Mouse (Mus musculus) CH12F3 (cell line): ENCODE data around the gene 4930512M02Rik.
"Not testable (repeated sequence)": the region's sequence is repeated elsewhere in the genome, so short reads cannot be mapped to it uniquely, and the experiment has no call there.

Experiments used
- in situ Hi-C: fragments of 300-500 bp; cut with MboI; formaldehyde crosslinking; loops from 2 replicates; pipeline ENCODE4 v1.14.3; 2020; ENCODE audit warnings: low sequenced_read_pairs

Gene 4930512M02Rik

DNA sequence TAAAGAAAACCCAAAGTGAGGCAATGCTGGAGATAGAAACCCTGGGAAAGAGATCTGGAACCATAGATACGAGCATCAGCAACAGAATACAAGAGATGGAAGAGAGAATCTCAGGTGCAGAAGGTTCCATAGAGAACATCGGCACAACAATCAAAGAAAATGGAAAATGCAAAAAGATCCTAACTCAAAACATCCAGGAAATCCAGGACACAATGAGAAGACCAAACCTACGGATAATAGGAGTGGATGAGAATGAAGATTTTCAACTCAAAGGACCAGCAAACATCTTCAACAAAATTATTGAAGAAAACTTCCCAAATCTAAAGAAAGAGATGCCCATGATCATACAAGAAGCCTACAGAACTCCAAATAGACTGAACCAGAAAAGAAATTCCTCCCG, at the start of gene 4930512M02Rik:
TSS of gene 4930512M02Rik (minus strand) at position 101 of the 400 bp plus-strand sequence.
- in situ Hi-C loops: not testable (repeated sequence)

DNA sequence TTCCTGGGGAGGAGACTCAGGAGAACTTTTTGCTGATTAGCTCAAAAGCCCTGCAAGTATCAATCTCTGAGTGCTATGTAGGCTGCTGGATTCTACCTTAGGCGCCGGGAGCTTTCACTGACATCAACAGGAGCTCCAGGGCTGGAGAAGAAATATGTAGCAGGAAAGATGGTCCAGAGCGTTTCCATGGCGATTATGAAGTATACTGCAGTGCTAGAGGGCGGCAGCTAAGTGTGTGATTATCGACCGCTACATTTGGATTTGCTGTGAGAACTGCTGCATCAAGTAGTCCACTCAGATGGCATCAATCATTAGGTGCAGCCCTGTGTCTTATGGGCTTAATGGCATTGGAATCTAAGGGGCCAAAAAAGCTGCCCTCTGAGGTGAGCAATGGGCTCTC, 49.5 kb upstream of the 4930512M02Rik start:
- in situ Hi-C loops: no loop called here

DNA sequence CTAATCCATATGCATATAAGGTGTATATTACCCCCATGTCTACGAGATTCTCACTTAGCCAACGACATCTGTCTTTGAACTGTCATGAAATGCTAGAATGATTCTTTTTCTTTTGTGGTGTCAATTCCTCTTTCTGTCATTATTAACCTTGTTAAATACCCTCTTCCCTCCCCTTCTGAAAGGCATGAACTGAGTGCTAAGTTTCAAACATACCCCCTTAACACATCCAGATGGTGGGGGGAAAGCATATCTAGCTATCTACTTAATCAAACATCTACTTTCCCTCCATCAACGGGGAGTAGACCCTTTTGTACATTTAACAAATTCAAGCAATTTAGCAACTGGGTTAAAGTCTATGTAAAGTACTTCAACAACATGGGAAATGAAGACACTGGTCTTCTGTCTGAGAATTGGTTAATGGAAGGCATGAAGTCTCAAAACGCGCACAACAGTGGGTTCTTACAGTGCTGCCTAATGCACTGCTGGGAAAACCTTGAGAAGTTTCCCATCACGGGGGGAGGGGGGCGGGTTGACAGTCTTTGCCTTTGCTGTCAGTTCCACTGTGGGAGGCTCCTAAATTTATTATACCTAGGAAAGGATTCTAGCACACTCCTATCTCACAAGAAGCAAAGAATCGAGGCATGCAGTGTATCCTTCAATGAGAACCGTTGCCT, 48.6 kb upstream of the 4930512M02Rik start:
- in situ Hi-C loops: no loop called here

DNA sequence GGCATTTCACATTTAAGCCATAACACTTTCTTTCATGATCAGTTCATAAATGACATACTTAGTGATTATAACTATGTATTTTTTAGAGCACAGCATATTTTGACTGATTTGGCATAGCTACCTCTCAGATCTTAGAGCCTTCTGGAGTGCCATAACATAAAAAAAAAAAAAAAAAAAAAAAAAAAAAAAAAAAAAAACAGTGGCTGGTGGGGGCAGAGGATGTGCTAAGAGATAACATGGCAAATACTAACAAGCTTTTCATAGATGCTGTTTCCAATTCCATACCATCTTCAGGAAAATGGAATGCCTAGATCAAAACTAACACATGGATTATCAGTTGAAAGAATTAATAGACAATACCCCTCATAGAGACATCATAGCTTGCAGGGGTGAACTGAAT, 47.4 kb upstream of the 4930512M02Rik start:
- in situ Hi-C loops: no loop called here

DNA sequence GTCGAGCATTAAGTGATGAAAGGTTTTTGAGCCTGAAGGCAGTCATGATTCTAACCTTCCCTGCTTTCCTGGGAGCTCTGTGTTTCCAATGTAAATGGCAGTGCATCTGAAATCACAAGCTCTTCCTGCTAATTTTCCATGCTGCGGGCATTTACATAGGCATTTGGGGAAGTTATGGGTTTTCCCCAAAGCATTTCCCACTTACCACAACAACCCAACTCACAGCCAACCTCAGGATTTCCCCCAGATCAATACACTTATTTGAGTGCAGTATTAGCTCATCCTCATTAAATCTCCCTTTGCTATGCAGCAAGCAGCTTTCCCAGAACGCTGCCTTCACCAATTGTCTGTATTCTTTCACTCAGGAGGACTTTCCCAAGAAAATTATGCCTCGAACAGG, 45.3 kb upstream of the 4930512M02Rik start:
- in situ Hi-C loops: no loop called here

DNA sequence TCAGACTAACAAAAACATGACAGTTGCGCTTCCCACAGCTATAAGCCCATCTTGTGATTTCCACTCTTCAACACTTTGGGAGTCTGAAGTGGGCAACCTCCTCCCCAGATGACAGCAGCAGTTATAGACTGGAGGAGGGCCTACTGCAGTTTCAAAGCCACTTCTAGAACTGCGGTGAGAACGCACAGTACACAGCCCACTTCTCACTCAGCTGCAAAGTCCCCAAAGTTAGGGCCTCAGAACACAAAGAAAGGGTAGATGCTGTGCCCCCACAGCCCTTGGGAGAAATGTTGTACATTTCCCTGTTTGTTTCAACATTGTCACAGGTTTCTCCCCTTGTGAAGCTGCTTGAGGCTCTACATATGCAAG, 40.3 kb upstream of the 4930512M02Rik start:
- in situ Hi-C loops: no loop called here

DNA sequence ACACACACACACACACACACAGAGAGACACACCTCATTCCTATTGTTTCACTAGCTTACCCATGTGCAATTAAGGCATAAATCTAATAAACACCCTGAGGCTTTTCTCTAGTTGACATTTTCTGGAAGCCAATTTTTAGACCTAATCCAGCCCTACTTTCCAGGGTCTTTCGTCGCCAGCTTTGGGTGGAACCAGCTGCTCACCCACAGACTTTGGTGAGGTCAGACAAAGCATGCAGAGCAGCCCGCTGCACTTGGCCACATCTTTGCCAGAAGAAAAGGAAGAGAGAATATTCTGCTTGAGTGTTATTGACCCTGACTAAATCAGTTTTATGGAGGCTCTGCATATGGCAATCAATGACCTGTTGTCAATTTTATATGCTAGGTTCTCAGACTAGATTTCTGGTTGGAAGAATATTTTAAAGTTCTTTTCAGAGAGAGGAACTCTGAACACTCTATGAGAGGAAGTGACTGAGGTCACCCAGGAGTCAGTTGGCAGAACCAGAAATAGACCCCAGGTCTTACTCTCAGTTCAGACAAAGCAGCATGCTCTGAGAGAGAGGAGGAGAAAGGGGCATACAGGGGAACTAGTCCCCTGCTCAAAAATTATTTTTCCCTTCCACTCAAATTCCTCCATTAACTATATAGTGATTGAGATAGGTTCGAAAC, 39.8 kb upstream of the 4930512M02Rik start:
- in situ Hi-C loops: no loop called here

DNA sequence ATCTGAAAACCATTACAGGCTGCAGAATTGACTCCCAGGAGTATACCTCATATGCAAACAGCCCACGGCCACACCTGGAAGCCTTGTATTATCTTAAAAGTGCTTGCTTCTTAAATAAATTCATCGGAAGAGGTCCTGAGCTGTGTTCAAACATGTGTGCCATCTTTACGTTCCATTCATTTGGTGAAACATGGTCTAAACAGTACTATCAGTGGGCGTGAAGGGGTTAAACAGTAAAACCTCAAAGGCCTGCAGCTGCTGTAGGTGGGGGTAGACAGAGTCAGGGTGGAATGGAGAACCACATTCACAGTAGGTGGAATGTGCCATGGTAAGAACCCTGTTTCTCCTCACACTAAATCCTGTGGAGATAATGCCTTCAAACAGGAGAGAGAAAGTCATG, 33.0 kb upstream of the 4930512M02Rik start:
- in situ Hi-C loops: no loop called here

DNA sequence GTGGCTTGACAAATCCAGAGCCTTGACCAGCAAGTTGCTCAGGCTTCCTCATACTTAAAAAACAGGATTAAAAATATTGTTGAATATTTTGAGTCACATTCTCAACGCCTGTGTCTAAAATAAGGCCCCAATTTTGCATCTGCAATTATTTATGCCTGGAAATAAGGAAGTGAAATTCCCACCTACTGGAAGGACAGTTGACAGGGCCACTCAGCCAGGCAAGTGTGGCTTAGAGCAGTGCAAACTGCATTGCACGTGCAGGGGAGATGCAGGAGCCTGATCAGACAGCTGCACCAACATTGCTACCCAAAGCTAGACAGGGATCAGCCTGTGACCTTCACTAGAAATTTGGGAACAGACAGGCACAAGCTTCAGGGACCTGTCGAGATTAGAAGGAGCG, 31.2 kb upstream of the 4930512M02Rik start:
- in situ Hi-C loops: no loop called here

DNA sequence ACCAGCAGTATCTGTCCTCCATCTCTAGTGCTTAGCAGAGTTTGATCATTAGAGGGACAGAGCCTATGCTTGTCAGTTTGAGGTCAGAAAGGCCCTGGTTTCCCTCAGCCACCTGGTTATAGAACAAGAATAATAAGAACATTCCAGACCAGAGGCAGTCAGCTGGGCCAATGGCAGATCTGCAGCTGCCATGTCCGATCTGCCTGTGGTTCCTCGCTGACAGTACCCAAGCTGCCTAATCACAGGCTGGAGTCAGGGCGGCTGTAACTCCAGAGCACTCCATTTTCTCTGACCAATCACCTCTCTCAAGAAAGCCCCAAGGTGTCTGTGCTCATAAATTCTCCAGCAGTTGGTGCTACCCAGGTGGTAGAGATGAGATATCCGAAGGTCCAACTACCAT, 30.0 kb upstream of the 4930512M02Rik start:
- in situ Hi-C loops: no loop called here

DNA sequence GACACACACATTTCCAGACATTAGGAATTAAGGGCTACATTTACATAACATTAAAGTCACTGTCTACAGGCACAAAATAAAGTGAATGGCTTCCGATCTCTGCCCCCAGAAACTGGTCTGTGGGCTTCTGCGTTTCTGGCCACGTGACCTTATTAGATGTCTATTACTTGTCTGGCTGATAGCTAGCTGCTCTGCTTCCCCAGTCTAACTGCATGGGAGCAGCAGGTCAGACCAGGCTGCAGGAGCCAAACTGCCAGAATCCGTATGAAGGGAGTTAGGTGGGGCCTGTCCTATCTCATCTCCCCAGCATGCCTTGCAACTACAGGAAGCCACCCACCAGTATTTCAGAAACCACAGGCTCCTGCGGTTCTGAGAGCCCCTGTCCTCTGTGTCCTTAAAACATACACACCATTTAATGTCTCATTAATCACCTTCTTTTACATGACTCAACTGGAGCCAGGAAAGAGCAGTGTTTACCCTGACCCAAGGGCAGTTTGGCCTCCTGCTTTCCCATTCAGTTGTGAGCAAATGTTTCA, 29.4 kb upstream of the 4930512M02Rik start:
- in situ Hi-C loops: no loop called here

DNA sequence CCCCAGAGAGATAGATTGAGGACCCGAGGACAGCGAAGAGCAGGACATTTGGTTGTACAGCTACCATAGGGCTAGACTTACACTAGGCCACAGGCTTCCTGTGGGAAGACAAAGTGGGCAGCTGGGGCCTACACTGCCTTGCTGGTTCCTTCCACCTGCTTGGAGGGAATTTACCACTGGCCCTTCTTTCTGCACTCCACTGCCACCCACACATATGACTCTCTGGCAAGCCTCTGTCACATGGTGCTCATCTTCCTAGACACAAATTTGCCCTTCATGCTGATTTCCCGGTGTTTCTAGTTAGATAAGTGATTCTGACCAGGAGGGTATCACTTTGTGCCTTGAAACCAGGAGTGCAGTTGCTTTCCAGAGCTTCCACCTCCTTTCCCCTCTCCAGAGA, 28.8 kb upstream of the 4930512M02Rik start:
- in situ Hi-C loops: no loop called here

DNA sequence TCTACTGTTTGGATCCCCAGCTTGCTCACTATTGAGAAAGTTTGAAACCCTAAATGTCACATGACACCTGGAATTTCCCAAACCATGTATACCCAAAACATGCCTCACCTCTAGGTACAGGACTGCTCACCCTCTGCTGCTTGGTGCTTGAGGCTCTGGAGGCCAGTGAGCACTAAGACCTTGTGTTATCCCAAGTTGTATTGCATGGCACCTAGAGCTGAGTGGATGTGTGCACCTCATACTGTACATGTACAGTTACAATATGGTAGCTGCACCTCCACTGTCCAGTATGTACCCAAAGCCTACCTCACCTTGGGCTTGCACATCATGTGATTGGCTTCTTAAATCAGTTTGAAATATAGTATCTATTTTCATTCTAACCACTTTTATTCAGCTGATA, 16.7 kb upstream of the 4930512M02Rik start:
- in situ Hi-C loops: no loop called here

DNA sequence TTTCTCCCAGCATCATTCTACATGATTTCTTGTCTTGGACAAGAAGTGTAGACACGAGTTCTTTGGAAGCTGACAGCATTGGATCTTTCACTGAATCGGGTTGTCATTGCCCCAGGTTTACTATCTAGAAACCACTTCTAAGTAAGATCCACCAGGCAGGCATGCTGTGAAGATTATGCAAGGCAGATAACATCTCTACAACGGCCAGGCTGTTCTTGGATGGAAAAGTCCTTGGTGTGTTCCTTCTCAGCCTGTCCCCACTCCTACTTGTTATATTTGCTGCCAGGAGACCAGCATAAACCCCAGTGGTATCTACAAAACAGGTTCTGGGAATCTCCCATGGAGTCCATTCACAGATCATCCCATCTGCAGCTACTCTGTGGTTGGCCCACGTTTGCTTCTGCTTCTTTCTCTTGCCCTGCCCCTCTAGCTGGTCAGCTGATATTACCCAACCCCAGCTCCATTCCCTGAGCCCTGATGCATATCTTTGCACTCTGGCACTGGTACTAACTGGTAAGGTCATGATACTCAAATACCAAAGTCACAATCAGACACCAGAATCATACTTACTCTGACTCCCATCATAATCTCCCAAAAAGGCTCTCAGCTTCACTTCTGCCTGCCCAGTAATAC, 3.4 kb downstream of the 4930512M02Rik start:
- in situ Hi-C loops: no loop called here

DNA sequence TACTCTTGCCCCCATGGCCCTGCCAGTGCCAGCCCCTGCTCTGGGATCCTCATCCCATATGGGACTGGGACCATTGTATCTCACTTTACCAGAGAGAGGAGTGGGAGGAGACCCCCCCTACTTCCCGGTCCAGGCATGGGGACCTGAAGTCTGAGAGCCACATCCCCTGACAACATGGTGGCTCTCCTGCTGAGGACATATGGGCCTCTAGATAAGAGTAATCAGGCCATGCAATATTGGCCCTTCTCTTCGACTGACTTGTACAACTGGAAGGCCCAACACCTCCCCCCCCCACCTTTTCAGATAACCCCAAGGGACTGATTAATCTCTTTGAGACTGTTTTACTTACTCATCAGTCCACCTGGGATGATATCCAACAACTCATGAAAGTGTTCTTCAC, 18.4 kb downstream of the 4930512M02Rik start:
- in situ Hi-C loops: no loop called here

DNA sequence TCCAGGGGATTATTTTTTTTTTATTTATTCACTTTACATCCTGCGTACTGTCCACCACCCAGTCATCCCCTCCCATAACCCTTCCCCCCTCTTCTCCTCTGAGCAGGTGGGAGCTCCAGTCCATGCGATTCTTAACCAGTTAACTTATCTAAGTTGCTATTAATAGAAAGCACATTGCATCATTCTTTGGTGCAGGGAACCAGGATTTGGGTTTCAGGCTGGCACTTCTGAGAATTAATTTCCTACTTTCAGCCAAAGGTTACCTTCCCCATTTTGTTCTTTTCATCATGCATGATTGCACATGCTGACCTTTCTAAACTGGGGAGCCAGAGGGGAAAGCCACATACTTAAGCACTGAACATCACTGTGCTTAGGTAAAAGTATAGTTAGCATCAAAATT, 40.3 kb downstream of the 4930512M02Rik start:
- in situ Hi-C loops: no loop called here

DNA sequence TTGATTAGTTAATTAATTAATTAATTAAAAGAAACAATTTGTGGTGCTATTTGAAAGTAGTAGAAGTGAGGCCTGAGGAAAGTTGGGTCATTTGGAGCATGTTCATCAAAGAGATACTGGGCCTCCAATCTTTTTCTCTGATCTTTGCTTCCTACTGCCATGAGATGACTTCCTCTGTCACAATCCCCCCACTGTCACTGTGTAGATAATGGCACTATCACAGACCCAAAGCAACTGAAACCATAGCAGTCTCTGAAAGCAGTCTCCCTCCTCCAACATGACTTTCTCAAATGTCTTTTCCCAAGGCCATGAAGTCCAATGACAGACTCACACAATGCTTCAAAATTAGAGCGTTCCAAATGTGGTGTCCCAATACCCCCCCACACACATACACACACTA, 41.2 kb downstream of the 4930512M02Rik start:
- in situ Hi-C loops: no loop called here

DNA sequence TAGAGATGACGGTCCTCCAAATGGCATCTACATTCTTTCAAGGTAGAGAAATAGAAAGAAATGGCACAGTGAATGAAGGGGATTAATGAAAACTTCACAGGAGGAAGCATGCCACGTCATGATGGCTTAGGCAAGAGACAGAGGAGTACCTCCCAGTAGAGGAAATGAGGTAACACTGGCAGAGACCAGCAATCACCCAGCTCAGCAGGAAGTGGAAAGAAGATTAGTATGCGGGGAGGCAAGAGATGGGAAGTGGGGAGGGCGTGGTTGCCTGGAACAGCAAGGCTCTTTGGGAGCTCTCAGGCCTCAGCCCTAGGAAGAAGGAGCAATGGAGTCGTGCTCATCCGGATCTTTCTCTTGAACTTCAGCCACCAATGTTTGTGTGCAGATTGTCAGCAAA, 53.9 kb downstream of the 4930512M02Rik start:
- in situ Hi-C loops: no loop called here

DNA sequence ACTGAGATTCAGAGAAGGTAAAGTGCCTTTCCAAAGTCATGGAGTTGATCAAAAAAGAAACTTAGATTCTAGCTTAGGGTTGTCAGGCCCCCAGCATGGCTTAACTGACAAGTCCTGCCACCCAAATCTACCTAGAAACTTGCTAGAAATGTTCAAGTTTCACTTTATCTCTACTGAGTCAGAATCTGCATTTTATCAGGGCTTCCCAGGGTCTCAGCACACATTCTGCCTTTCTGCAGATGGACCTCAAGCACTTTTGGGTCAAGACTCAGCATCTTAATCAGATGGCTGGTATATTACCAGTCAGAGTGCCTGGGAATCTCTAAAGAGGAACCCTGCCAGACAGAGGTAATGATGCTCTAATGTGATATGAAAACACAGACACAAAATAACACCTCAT, 56.9 kb downstream of the 4930512M02Rik start:
- in situ Hi-C loops: no loop called here

DNA sequence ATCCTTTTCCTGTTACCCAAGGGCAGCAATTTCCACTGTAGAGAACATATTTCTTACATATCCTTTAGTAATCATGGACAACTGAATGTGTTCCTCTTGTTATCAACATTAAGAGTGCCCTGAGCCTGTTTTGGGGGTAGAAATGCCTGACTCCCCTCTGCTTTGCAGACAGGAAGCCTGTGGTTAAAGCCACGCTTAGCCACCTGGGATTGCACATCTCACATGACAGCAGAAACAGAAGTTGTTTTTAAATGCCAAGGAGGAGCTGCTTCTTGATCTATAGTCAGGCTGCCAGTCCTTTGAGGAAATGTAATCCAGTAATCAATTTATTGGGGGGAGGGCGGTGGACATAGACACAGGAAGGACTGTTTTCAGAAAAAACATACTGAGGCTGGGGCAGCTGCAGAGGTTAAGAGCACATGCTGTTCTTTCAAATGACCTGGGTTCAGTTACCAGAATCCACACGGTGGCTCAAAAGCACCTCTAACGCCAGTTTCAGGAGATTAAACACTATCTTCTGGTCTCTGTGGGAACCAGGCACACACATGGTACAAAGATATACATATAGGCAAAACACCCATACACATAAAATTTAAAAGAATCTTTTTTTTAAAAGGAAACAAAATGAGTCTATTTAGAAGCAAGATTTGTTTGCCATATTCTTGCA, 58.0 kb downstream of the 4930512M02Rik start:
- in situ Hi-C loops: no loop called here

DNA sequence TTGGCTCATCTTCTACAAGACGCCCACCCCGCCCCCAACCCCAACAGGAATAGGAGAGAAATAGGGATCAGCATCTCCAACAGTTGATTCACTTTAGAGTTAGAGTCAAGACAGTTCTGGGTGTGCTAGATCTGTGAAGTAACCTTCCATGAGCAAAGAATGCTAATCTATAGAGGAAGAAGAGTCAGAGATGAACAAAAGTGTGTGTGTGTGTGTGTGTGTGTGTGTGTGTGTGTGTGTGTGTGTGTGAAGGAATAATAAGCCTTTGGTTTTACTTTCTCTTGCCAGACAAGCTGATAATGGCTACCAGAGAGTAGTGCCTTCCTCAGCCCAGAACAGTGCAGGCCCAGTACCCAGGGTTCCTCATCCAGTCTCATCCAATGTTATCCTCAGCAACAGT, 59.6 kb downstream of the 4930512M02Rik start:
- in situ Hi-C loops: no loop called here
